Mouse (Mus musculus): ENCODE measurements around the gene Slc27a2. TPM values are rescaled to one million over a fixed set of nuclear protein-coding genes. Genes with fewer than 3 reads are reported as not detected.
"Not testable (repeated sequence)": the region's sequence is repeated elsewhere in the genome, so short reads cannot be mapped to it uniquely, and the experiment has no call there.

The Slc27a2 gene
- polyA plus RNA-seq, 1 experiment from 2014 or later, result 6.4 TPM

GRCm38 (mm10) chr2:126597279-126598241 is 45.4 kb downstream of the Slc27a2 start:
- Histone ChIP-seq H3K27ac (no peak overlapping the region), H3K36me3 (no peaks in the 10 kb centered on the region), H3K4me3 (no peak overlapping the region), H3K4me2 (no peak overlapping the region), H3K9ac (no peak overlapping the region), H3K27me3 (no peaks in the 10 kb centered on the region), H3K4me1 (replicated peaks) (0 out of 2 replicates have a peak, but pooled peaks cover 5% of the 10 kb centered on the region), H3K9me3 (no peaks in the 10 kb centered on the region)
- WGBS, result 86% methylated on average over 20 of the region's 20 CpGs
- ATAC-seq (ENCODE audit: low FRiP score), result no peak

DNA sequence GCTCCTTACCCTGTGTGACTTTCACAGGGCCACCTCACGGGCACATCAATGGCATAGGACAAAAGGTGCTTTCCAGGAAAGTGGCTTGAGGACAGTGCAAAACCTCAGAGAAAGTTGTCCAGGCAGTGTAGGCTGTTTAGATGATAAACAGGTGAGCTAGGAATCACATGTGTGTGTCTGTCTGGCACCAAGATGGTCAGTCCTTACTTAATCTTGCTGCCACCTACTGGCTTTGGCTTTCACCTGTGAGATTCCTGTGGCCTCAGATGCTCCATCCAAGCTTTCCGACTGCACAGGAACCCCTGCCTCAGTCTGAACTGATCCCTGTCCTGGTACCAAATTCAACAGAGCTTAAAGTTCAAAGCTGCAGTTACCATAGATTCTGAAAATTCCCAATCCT is 46.2 kb downstream of the Slc27a2 start:
- WGBS, result 59% methylated on average over 2 of the region's 2 CpGs
- ATAC-seq (ENCODE audit: low FRiP score), result no peak
- no peaks in the 10 kb centered on the region for H3K9me3 ChIP-seq

DNA sequence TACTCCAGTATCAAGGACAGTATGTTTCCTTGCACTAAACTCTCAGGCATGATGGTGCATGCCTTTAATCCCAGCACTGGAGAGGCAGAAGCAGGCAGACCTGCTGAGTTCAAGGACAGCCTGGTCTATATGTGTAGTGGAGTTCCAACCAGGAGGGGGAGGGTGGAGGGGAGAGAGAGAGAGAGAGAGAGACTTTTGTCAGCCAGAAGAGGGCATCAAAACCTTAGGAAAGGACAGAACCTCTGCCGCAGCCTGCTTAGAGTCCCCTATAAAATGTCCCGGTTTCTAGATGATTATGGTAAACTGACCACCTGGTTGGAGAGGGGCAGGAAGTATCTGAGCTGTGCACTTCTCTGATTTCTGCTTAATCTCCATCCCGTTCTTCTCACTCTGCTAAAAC is 46.8 kb downstream of the Slc27a2 start:
- H3K4me2 ChIP-seq, result no peak overlapping the region
- no peak overlapping the region for H3K27ac ChIP-seq
- H3K9ac ChIP-seq, result no peak overlapping the region
- no peaks in the 10 kb centered on the region for H3K9me3 ChIP-seq
- H3K27me3 ChIP-seq, result no peaks in the 10 kb centered on the region
- no peak for ATAC-seq (ENCODE audit: low FRiP score)
- no peaks in the 10 kb centered on the region for H3K36me3 ChIP-seq
- H3K4me1 ChIP-seq (replicated peaks), result 0 out of 2 replicates have a peak, but pooled peaks cover 4% of the 10 kb centered on the region
- 16% methylated on average over 3 of the region's 3 CpGs for WGBS
- H3K4me3 ChIP-seq, result no peak overlapping the region

More for the DNA sequence above, 46.2 kb downstream of the Slc27a2 start:
- Histone ChIP-seq H3K27ac (no peak overlapping the region), H3K4me2 (no peak overlapping the region), H3K36me3 (no peaks in the 10 kb centered on the region), H3K4me3 (no peak overlapping the region), H3K27me3 (no peaks in the 10 kb centered on the region), H3K9ac (no peak overlapping the region), H3K4me1 (replicated peaks) (0 out of 2 replicates have a peak, but pooled peaks cover 5% of the 10 kb centered on the region)

GRCm38 (mm10) chr2:126600533-126600932 is 48.3 kb downstream of the Slc27a2 start:
- no peak for ATAC-seq (ENCODE audit: low FRiP score)
- H3K36me3 ChIP-seq, result no peaks in the 10 kb centered on the region
- H3K4me2 ChIP-seq, result no peak overlapping the region
- no peak overlapping the region for H3K4me3 ChIP-seq
- 78% methylated on average over 14 of the region's 14 CpGs for WGBS
- no peaks in the 10 kb centered on the region for H3K27me3 ChIP-seq
- H3K4me1 ChIP-seq (replicated peaks), result no peaks in the 10 kb centered on the region
- H3K9me3 ChIP-seq, result no peaks in the 10 kb centered on the region
- no peak overlapping the region for H3K9ac ChIP-seq
- no peak overlapping the region for H3K27ac ChIP-seq

GRCm38 (mm10) chr2:126601918-126602600 is 49.9 kb downstream of the Slc27a2 start:
- H3K36me3 ChIP-seq, result no peaks in the 10 kb centered on the region
- 93% methylated on average over 14 of the region's 14 CpGs for WGBS
- no peaks in the 10 kb centered on the region for H3K9me3 ChIP-seq
- H3K27ac ChIP-seq, result no peak overlapping the region
- no peak for ATAC-seq (ENCODE audit: low FRiP score)
- H3K9ac ChIP-seq, result no peak overlapping the region
- H3K4me2 ChIP-seq, result no peak overlapping the region
- H3K4me3 ChIP-seq, result no peak overlapping the region
- no peaks in the 10 kb centered on the region for H3K4me1 ChIP-seq (replicated peaks)
- no peaks in the 10 kb centered on the region for H3K27me3 ChIP-seq

DNA sequence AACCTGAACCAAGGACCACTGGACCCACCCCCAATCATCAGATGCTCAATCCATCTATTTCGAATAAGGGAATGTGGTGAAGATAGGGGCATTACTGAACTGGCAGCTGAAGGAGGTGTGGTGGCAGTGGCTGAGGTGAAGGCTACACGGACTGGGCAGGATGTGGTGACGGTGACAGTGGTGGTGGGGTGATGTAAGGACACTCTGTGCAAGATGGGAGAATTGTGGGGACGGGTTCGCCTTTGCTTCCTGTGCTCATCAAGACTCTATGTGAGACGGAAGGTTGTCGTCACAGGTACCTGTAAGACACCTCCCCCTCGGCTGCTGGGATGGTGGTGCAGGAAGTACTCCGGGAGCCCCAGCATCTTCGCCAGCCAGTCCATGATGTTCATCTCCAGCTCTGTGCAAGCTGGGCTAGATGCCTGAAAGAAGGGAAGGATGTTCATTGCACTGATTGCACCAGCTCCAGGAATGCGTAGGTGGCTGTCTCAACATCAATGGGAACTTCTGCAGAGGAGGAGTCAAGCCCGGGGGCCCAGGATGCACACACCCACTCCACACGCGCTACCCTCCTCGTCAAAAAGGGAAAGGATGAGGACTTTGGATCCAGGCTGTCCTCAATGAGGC is 54.0 kb downstream of the Slc27a2 start:
- no peak for ATAC-seq (ENCODE audit: low FRiP score)
- Histone ChIP-seq H3K36me3 (no peaks in the 10 kb centered on the region), H3K9me3 (no peaks in the 10 kb centered on the region), H3K4me3 (no peak overlapping the region), H3K4me1 (replicated peaks) (no peaks in the 10 kb centered on the region), H3K27ac (no peak overlapping the region), H3K27me3 (no peaks in the 10 kb centered on the region), H3K9ac (no peak overlapping the region), H3K4me2 (no peak overlapping the region)
- 88% methylated on average over 15 of the region's 15 CpGs for WGBS

DNA sequence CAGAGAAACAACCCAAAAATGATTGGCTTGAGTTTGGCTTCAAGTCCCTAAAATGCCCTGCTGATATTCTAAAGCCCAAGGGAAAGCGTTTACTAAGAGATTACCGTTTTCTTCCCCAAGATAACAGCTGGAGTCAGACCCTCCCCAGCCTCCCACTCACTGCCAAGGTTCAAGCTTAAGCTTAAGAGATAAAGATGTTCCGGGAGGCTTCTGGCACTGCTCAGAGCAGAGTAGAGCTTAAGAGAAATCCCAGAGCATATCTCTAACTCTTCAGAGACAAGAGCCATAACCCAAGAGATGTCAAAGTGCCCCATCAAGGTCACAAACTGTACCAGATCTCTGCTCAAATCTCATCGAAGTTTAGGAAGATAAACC is 54.5 kb downstream of the Slc27a2 start:
- H3K9me3 ChIP-seq, result no peaks in the 10 kb centered on the region
- ATAC-seq (ENCODE audit: low FRiP score), result no peak
- 73% methylated on average over 4 of the region's 4 CpGs for WGBS
- H3K36me3 ChIP-seq, result no peaks in the 10 kb centered on the region
- no peak overlapping the region for H3K9ac ChIP-seq
- no peaks in the 10 kb centered on the region for H3K27me3 ChIP-seq
- H3K4me3 ChIP-seq, result no peak overlapping the region
- no peak overlapping the region for H3K4me2 ChIP-seq
- no peaks in the 10 kb centered on the region for H3K4me1 ChIP-seq (replicated peaks)
- no peak overlapping the region for H3K27ac ChIP-seq

- no peak for ATAC-seq (ENCODE audit: low FRiP score)
- WGBS, result 77% methylated on average over 10 of the region's 10 CpGs
- no peak overlapping the region for H3K4me3 ChIP-seq
These were observed 55.5 kb downstream of the Slc27a2 start for GRCm38 (mm10) chr2:126607553-126608203.

GRCm38 (mm10) chr2:126609600-126609999 is 57.4 kb downstream of the Slc27a2 start:
- WGBS, result 79% methylated on average over 12 of the region's 12 CpGs

More at GRCm38 (mm10) chr2:126607553-126608203, 55.5 kb downstream of the Slc27a2 start:
- H3K9ac ChIP-seq, result no peak overlapping the region
- no peaks in the 10 kb centered on the region for H3K27me3 ChIP-seq
- H3K4me1 ChIP-seq (replicated peaks), result no peaks in the 10 kb centered on the region
- H3K9me3 ChIP-seq, result no peaks in the 10 kb centered on the region
- H3K4me2 ChIP-seq, result no peak overlapping the region
- H3K36me3 ChIP-seq, result no peaks in the 10 kb centered on the region
- H3K27ac ChIP-seq, result no peak overlapping the region

GRCm38 (mm10) chr2:126615355-126615754 is 63.1 kb downstream of the Slc27a2 start:
- no peak for ATAC-seq (ENCODE audit: low FRiP score)
- WGBS, result 81% methylated on average over 3 of the region's 3 CpGs
- no peak overlapping the region for H3K4me2 ChIP-seq
- H3K27ac ChIP-seq, result no peak overlapping the region
- no peaks in the 10 kb centered on the region for H3K9me3 ChIP-seq
- no peaks in the 10 kb centered on the region for H3K27me3 ChIP-seq
- no peaks in the 10 kb centered on the region for H3K36me3 ChIP-seq
- H3K4me1 ChIP-seq (replicated peaks), result no peaks in the 10 kb centered on the region; the same call in 1 of the 2 replicates
- H3K9ac ChIP-seq, result no peak overlapping the region
- no peak overlapping the region for H3K4me3 ChIP-seq

More at GRCm38 (mm10) chr2:126609600-126609999, 57.4 kb downstream of the Slc27a2 start:
- ATAC-seq (ENCODE audit: low FRiP score); H3K36me3 ChIP-seq; H3K9me3 ChIP-seq; H3K4me2 ChIP-seq; H3K4me3 ChIP-seq; H3K4me1 ChIP-seq (replicated peaks); H3K9ac ChIP-seq; H3K27ac ChIP-seq; H3K27me3 ChIP-seq: not testable (repeated sequence)

DNA sequence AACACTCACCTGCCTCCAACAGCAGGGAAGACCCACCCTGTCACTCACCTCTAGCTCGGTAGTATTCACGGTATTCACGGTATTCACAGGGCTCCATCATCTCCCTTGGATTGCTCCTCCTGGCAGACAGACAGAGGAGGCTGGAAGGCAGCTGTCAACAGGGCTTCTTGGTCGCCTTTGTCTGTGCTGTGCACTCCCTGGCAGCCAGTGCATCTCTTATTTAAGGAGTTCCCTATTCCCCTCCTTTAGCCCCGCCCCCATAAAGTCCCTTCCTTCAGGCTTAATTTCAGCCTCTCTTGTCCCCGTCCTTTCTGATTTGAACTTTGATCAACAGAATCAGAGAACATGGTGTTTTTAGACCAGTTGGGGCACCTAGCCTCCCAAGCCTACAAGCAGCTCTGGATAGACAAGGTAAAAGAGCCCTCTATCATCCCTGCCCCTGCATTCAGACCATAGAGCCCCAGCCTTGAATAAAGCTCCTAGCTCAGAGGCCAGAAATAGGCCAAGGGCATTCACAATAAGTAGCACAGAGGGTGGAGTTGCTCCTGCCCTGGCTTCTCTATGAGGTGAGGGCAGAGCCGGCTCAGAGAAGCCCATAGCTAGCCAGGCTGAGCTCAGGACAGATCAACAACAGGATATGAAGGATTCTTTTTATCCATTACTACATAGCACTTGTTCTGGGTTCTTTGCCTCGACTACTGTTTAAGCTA is 66.4 kb downstream of the Slc27a2 start:
- no peak overlapping the region for H3K4me3 ChIP-seq
- no peak overlapping the region for H3K9ac ChIP-seq
- 25% methylated on average over 8 of the region's 8 CpGs for WGBS
- no peak for ATAC-seq (ENCODE audit: low FRiP score)
- H3K4me1 ChIP-seq (replicated peaks), result no peaks in the 10 kb centered on the region; the same call in 1 of the 2 replicates
- no peak overlapping the region for H3K27ac ChIP-seq
- H3K36me3 ChIP-seq, result no peaks in the 10 kb centered on the region
- H3K4me2 ChIP-seq, result no peak overlapping the region
- no peaks in the 10 kb centered on the region for H3K9me3 ChIP-seq
- no peaks in the 10 kb centered on the region for H3K27me3 ChIP-seq

All from hindbrain, embryonic 13.5 days (tissue).